Mouse (Mus musculus) intestine, embryonic 16.5 days (tissue): ENCODE data around the gene Nbeal1. TPM values are rescaled to one million over a fixed set of nuclear protein-coding genes. Genes with fewer than 3 reads are reported as not detected.

ENCODE experiments used
- polyA plus RNA-seq: library from polyadenylated mRNA; unstranded; fragments of >200 nt; fragmentation: Nextera tagmentation; extraction: Ambion mirVana; gene quantifications from 2 replicates; pipeline ENCODE4 v1.2.1, GENCODE M21; 2015

The Nbeal1 gene
- polyA plus RNA-seq, 1 experiment from 2014 or later = 4.7 TPM

Other genes with a start within 250 kb of the Nbeal1 start
- gene Ica1l, start 137.4 kb upstream of the Nbeal1 start, polyA plus RNA-seq = 0.64 and 0.80 TPM in 2 replicates
- gene Carf, start 82.4 kb upstream of the Nbeal1 start, polyA plus RNA-seq = 3.5 and 4.5 TPM in 2 replicates
- 44.9 and 50.1 TPM in 2 replicates for gene Wdr12, start 82.0 kb upstream of the Nbeal1 start, polyA plus RNA-seq
- gene Cyp20a1, start 162.7 kb downstream of the Nbeal1 start, polyA plus RNA-seq = 16.2 and 18.6 TPM in 2 replicates
- 10.5 and 10.7 TPM in 2 replicates for gene Abi2, start 229.0 kb downstream of the Nbeal1 start, polyA plus RNA-seq